In the genomic region with DNA sequence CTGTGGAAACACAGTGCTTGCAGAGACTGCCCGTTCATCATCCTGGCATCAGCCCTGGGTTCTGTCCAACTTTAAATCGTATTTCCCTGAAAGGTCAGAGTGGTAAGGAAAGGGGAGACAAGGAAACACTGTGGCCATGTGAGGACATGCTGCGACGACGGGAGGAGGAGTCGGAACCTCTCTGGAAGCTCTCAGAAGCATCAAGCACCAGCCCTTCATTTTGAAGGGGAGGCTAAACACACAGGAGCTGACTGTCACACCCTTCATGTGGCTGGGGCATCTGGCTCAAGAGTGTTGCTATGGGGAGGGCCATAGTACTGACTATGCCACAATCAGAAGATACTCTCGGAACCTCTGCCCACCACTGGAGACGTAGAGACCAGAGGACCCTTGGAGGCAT, we compare ENCODE assay signal across 22 mouse cellular contexts. TPM values are rescaled to one million over a fixed set of nuclear protein-coding genes. Genes with fewer than 3 reads are reported as not detected.
DNase-seq lines count a peak whose midpoint lies in the region; ATAC-seq and TF ChIP-seq lines count a peak whose summit lies in the region.
"Had no signal": no experiment of that assay in that cellular context is flagged by ENCODE, and none has a peak within 500 bp of the region (broad histone marks: within the 10 kb centered on the region; RNA-seq: fewer than 3 reads in every experiment).

No protein-coding gene starts in this region.

- no peaks in the 10 kb centered on the region for H3K9me3 ChIP-seq in lung, postnatal 0 days (ENCODE audit: low read length)
- H3K9me3 ChIP-seq in intestine, postnatal 0 days (ENCODE audit: control insufficient read depth), result no peaks in the 10 kb centered on the region
- H3K9me3 ChIP-seq: embryonic facial prominence, embryonic 13.5 days; embryonic facial prominence, embryonic 15.5 days; forebrain, embryonic 10.5 days; forebrain, embryonic 12.5 days had no signal

- ATAC-seq in lung, postnatal 0 days, result peak; percentile 42
- ATAC-seq in megakaryocyte, adult 5-6 weeks (ENCODE audit: poor library complexity, severe bottlenecking), result no peak
- no peak for ATAC-seq in intestine, postnatal 0 days

- no peak for TF ChIP-seq POLR2A in lung, adult 2 months (IDR thresholded peaks at IDR 0.05; ENCODE audit: borderline replicate concordance, extremely low read depth, low read depth, low read length)

- H3K4me1 ChIP-seq in lung, adult 2 months (ENCODE audit: control insufficient read depth, insufficient read depth, low read length), result peaks cover 3% of the 10 kb centered on the region
- H3K4me1 ChIP-seq in lung, postnatal 0 days (ENCODE audit: insufficient read depth, low read depth, low read length), result no peaks in the 10 kb centered on the region
- no peaks in the 10 kb centered on the region for H3K4me1 ChIP-seq in intestine, postnatal 0 days (replicated peaks; ENCODE audit: control insufficient read depth, insufficient read depth, low read length)

- H3K36me3 ChIP-seq in lung, postnatal 0 days (ENCODE audit: insufficient read depth, low read length), result no peaks in the 10 kb centered on the region
- H3K36me3 ChIP-seq in intestine, postnatal 0 days (ENCODE audit: control insufficient read depth, insufficient read depth), result peaks cover 11% of the 10 kb centered on the region; the same call in 1 of the 2 replicates

- WGBS in lung, adult 2 months, result 63% methylated on average over 8 of the region's 8 CpGs
- WGBS in lung, postnatal 0 days, result 42% methylated on average over 8 of the region's 8 CpGs
- 75% methylated on average over 8 of the region's 8 CpGs for WGBS in intestine, postnatal 0 days

- H3K4me3 ChIP-seq in lung, adult 2 months (replicated peaks; ENCODE audit: extremely low read depth, low read depth, low read length), result no peak overlapping the region
- H3K4me3 ChIP-seq in lung, postnatal 0 days (ENCODE audit: low read depth, low read length), result no peak overlapping the region
- no peak overlapping the region for H3K4me3 ChIP-seq in intestine, postnatal 0 days (ENCODE audit: low read depth, low read length)
- H3K4me3 ChIP-seq: embryonic facial prominence, embryonic 13.5 days; embryonic facial prominence, embryonic 15.5 days; erythroblast, embryonic 14.5 days; forebrain, embryonic 10.5 days; forebrain, embryonic 12.5 days had no signal

- H3K4me2 ChIP-seq in lung, postnatal 0 days (replicated peaks; ENCODE audit: low read depth, low read length), result no peak overlapping the region
- no peak overlapping the region for H3K4me2 ChIP-seq in intestine, postnatal 0 days (replicated peaks; ENCODE audit: low read depth)
- H3K4me2 ChIP-seq: embryonic facial prominence, embryonic 13.5 days; embryonic facial prominence, embryonic 15.5 days had no signal

- no peak overlapping the region for H3K27ac ChIP-seq in lung, postnatal 0 days (ENCODE audit: low read length)
- no peak overlapping the region for H3K27ac ChIP-seq in intestine, postnatal 0 days (ENCODE audit: low read depth, low read length)
- H3K27ac ChIP-seq: embryonic facial prominence, embryonic 13.5 days; embryonic facial prominence, embryonic 15.5 days; forebrain, embryonic 12.5 days had no signal

- no peak overlapping the region for H3K9ac ChIP-seq in lung, postnatal 0 days (replicated peaks; ENCODE audit: low read depth)
- no peak overlapping the region for H3K9ac ChIP-seq in intestine, postnatal 0 days (ENCODE audit: low read depth, low read length)
- H3K9ac ChIP-seq: embryonic facial prominence, embryonic 13.5 days; embryonic facial prominence, embryonic 15.5 days; forebrain, embryonic 12.5 days had no signal

- DNase-seq in lung, adult 18-20 months, result peak; percentile 60 to 67
- DNase-seq in lung, postnatal 14 days, result no peak
- DNase-seq in lung, adult 2 months, result peak; percentile 42
- peak; percentile 44 for DNase-seq in lung, postnatal 0 days (ENCODE audit: low spot score)
- DNase-seq in lung, postnatal 25 days (ENCODE audit: low spot score), result peak; percentile 50
- DNase-seq in gastrocnemius, postnatal 25 days, result no peak
- DNase-seq: adrenal gland, postnatal 10 days; adrenal gland, postnatal 25 days; cerebellum, adult 11 months; cerebellum, adult 18-20 months; cerebellum, adult 8-10 months; cerebellum, adult 9-11 months; cerebellum, postnatal 14 days; cerebellum, postnatal 36 days; embryo, embryonic 11 days had no signal

- no peaks in the 10 kb centered on the region for H3K27me3 ChIP-seq in lung, postnatal 0 days (replicated peaks; ENCODE audit: insufficient read depth, low read length)
- no peaks in the 10 kb centered on the region for H3K27me3 ChIP-seq in intestine, postnatal 0 days (replicated peaks; ENCODE audit: control insufficient read depth, insufficient read depth, low read length)
- H3K27me3 ChIP-seq: embryonic facial prominence, embryonic 13.5 days; embryonic facial prominence, embryonic 15.5 days had no signal

- no peak for TF ChIP-seq EP300 in lung, postnatal 0 days (IDR thresholded peaks at IDR 0.05)

- TF ChIP-seq CTCF in lung, adult 2 months (IDR thresholded peaks at IDR 0.05; ENCODE audit: insufficient read depth, low read length), result no peak
- no peak for TF ChIP-seq CTCF in lung, postnatal 0 days (IDR thresholded peaks at IDR 0.05)
- no peak for TF ChIP-seq CTCF in intestine, postnatal 0 days (IDR thresholded peaks at IDR 0.05; ENCODE audit: low read depth)

RNA-seq across cellular contexts. Expression of a gene that starts 13.5 kb away (rescaled TPM):
- polyA plus RNA-seq in lung, adult 2 months (2012; rRNA removed), result 29.2 and 41.4 TPM in 2 replicates
- 68.5 and 88.6 TPM in 2 replicates for polyA plus RNA-seq in lung, postnatal 0 days (2015; fragmentation: Nextera tagmentation; extraction: Ambion mirVana)
- 18.3 and 19.5 TPM in 2 replicates for total RNA-seq in megakaryocyte, adult 5-6 weeks (2015)
- total RNA-seq in megakaryocyte, adult 5-6 weeks (2017), result 20.9 and 21.5 TPM in 2 replicates
- polyA plus RNA-seq in intestine, postnatal 0 days (2015; fragmentation: Nextera tagmentation; extraction: Ambion mirVana), result 123 and 139 TPM in 2 replicates
- 10 to 100 TPM; 59.5 to 62.9 TPM for total RNA-seq in gastrocnemius, postnatal 25 days (2021)

RNA-seq across cellular contexts. Expression of a gene that starts 27.9 kb away (rescaled TPM):
- polyA plus RNA-seq in lung, adult 2 months (2012; rRNA removed), result 60.9 and 84.2 TPM in 2 replicates
- polyA plus RNA-seq in lung, postnatal 0 days (2015; fragmentation: Nextera tagmentation; extraction: Ambion mirVana), result 14.5 and 16.2 TPM in 2 replicates
- total RNA-seq in megakaryocyte, adult 5-6 weeks (2015), result 16.5 and 17.1 TPM in 2 replicates
- 32.1 and 36.1 TPM in 2 replicates for total RNA-seq in megakaryocyte, adult 5-6 weeks (2017)
- polyA plus RNA-seq in intestine, postnatal 0 days (2015; fragmentation: Nextera tagmentation; extraction: Ambion mirVana), result 4.6 and 5.6 TPM in 2 replicates
- 10 to 100 TPM; 10.4 to 11.4 TPM for total RNA-seq in gastrocnemius, postnatal 25 days (2021)
- polyA plus RNA-seq: erythroblast, embryonic 14.5 days had no signal

Comparison
In these comparisons a context has a peak if more than half of its experiments do, and no peak if none do; other contexts are left out.
1. DNase-seq: peak in lung, adult 18-20 months (2 of 2), lung, adult 2 months (single experiment), lung, postnatal 0 days (single experiment) and lung, postnatal 25 days (single experiment); none in lung, postnatal 14 days (single experiment) and gastrocnemius, postnatal 25 days (single experiment).